Mouse (Mus musculus): ENCODE measurements around the gene Tlr4. TPM values are rescaled to one million over a fixed set of nuclear protein-coding genes. Genes with fewer than 3 reads are reported as not detected.

Tlr4 gene
- polyA plus RNA-seq, 1 experiment: 3.7 TPM

DNA sequence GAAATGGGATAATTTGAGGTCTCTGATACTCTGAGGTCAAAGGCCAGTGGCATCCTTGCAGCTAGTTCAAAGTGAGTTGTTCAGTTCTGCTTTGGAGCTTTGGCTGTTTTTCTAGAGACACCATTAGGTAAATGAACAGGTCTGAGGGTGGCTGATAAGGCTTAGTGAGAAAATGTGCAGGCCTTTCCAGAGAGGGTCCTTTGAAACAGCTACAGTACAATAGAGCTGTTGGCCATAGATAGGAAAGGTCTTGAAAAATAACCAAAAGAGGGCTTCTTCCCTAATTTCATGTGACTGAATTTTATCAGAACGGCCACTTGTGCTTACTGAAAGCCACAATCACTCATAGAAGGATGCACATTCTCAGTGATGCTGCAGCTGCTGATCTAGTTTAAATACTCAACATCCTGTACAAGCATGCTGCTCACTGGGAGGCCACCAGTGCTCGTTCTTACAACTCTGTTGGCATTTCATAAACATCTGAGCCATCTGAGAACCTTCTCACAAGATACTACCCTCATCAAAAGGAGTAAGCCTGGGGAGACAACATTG is 100.2 kb downstream of the Tlr4 start:
- DNase-seq: no peak
- WGBS: 43% methylated on average over 2 of the region's 2 CpGs
- TF ChIP-seq POLR2A (IDR thresholded peaks at IDR 0.05; ENCODE audit: borderline replicate concordance, extremely low read depth, low read depth, low read length) (no peak), CTCF (IDR thresholded peaks at IDR 0.05; ENCODE audit: insufficient read depth, low read length) (no peak)
- Histone ChIP-seq H3K4me1 (ENCODE audit: control insufficient read depth, insufficient read depth, low read length) (no peaks in the 10 kb centered on the region), H3K4me3 (replicated peaks; ENCODE audit: extremely low read depth, low read depth, low read length) (no peak overlapping the region)

DNA sequence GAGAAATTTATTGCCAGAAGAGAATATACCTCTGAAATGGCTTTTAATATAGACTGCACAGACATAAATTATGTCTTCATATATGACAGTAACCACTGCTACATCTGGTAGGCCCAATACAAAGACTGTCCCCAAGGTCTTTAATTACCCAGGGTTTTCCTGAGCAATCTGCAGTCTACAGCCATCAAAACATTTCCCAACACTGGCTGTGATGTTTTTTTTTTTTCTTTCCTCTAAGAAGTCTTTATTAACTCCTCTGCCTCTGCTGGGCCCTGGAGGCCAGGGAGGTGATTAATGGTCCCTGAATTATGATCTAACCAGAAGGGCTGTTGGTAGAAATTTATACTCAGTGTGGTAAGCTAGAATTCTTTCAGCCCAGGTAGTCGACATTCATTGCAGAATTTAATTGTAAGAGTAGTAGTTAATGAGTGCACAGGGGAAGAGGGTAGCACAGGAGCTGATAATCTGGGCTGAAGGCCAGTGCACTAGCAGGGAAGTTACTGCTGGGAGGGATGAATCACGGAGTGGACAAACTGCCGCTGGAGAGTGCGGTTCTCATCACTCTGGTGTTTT is 111.2 kb downstream of the Tlr4 start:
- Histone ChIP-seq H3K4me1 (ENCODE audit: control insufficient read depth, insufficient read depth, low read length) (no peaks in the 10 kb centered on the region), H3K4me3 (replicated peaks; ENCODE audit: extremely low read depth, low read depth, low read length) (no peak overlapping the region)
- WGBS: 80% methylated on average over 4 of the region's 4 CpGs
- TF ChIP-seq CTCF (IDR thresholded peaks at IDR 0.05; ENCODE audit: insufficient read depth, low read length) (no peak), POLR2A (IDR thresholded peaks at IDR 0.05; ENCODE audit: borderline replicate concordance, extremely low read depth, low read depth, low read length) (no peak)
- no peak for DNase-seq

DNA sequence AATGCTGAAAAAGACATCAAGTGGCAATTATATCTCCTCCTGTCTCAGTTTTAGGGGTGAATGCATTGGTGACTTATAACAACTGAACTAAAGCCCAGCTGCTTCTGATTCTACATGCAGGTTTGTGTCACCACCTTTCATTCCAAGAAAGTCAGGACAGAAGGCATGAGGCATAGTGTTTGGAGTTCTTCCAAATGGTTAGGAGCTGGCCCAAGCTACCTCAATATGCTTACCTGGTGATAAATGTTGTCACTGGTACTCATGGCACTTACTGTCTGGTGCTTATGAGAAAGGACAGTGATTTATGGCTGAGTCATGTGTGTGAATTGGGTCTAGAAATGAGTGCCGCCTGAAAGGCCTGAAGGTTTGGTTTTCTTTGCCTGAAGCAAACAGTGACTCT is 114.5 kb downstream of the Tlr4 start:
- Histone ChIP-seq H3K4me3 (replicated peaks; ENCODE audit: extremely low read depth, low read depth, low read length) (no peak overlapping the region), H3K4me1 (ENCODE audit: control insufficient read depth, insufficient read depth, low read length) (no peaks in the 10 kb centered on the region)
- DNase-seq: no peak
- 46% methylated on average over 1 of the region's 1 CpGs for WGBS
- TF ChIP-seq POLR2A (IDR thresholded peaks at IDR 0.05; ENCODE audit: borderline replicate concordance, extremely low read depth, low read depth, low read length) (no peak), CTCF (IDR thresholded peaks at IDR 0.05; ENCODE audit: insufficient read depth, low read length) (no peak)

DNA sequence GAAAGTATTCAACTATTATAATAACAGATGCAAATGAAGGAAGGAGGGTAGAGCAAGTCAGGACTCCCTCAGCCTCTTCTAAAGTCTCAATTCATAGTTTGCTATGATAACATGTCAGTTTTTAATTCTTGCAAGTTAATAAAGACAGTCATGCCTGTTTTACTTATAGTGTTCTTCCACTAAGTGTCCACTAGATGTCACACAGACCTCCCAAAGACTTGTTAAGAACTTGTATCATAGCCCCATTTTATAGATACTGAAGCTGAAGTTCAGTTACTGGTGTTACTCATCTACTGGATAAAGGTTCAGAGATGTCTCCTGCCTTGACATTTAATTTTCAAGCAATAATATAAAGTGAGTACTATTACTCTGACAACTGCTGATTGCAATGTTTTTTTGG is 116.3 kb downstream of the Tlr4 start:
- DNase-seq: no peak
- H3K4me1 ChIP-seq (ENCODE audit: control insufficient read depth, insufficient read depth, low read length): no peaks in the 10 kb centered on the region
- H3K4me3 ChIP-seq (replicated peaks; ENCODE audit: extremely low read depth, low read depth, low read length): no peak overlapping the region
- TF ChIP-seq CTCF (IDR thresholded peaks at IDR 0.05; ENCODE audit: insufficient read depth, low read length): no peak
- no peak for TF ChIP-seq POLR2A (IDR thresholded peaks at IDR 0.05; ENCODE audit: borderline replicate concordance, extremely low read depth, low read depth, low read length)

DNA sequence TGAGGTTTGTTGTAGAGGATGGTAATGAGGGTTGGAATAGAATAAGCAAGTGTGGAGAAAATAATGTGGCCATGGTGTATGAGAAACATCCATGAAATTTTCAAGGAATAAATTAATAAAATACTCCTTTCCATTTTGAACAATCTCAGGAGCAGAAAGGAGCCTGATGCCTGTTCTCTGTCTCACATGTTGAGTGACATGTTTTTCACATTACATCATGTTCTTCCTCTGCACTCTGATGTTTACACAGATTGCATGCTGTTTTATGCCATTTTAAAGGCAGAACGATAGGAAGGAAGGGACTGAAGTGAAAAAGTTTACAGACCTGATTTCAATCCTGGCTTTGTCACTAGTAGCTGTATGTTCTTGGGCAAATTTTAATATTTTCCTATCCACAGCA is 120.3 kb downstream of the Tlr4 start:
- no peak for DNase-seq
- 5% methylated on average over 1 of the region's 1 CpGs for WGBS
- H3K4me1 ChIP-seq (ENCODE audit: control insufficient read depth, insufficient read depth, low read length): no peaks in the 10 kb centered on the region

DNA sequence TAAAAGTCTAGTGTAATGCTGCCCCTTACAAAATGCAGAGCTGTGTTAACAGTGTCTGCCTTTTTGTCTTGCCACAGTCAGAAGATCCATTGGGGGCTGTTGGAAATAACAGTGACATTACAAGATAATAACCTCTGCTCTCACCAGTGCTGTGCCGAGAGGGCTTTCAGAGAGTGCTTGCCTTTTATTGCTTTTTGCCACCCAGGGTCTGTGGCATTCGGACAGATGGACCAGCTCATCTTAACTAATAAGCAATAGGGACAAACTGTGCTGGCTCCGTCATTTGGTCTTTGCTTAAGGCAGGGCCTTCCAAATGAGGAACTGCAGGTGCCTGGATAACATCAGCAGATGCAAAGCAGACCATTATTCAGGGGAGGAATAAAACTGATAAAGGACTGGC is 147.5 kb downstream of the Tlr4 start:
- 72% methylated on average over 3 of the region's 3 CpGs for WGBS
- DNase-seq: no peak

More for the DNA sequence above, 120.3 kb downstream of the Tlr4 start:
- H3K4me3 ChIP-seq (replicated peaks; ENCODE audit: extremely low read depth, low read depth, low read length): no peak overlapping the region
- TF ChIP-seq CTCF (IDR thresholded peaks at IDR 0.05; ENCODE audit: insufficient read depth, low read length): no peak

More for the DNA sequence above, 147.5 kb downstream of the Tlr4 start:
- TF ChIP-seq CTCF (IDR thresholded peaks at IDR 0.05; ENCODE audit: insufficient read depth, low read length) (no peak), POLR2A (IDR thresholded peaks at IDR 0.05; ENCODE audit: borderline replicate concordance, extremely low read depth, low read depth, low read length) (no peak)
- H3K4me1 ChIP-seq (ENCODE audit: control insufficient read depth, insufficient read depth, low read length): no peaks in the 10 kb centered on the region
- no peak overlapping the region for H3K4me3 ChIP-seq (replicated peaks; ENCODE audit: extremely low read depth, low read depth, low read length)

Data from lung, adult 2 months (tissue).